Mouse (Mus musculus) small intestine, adult 2 months (tissue): ENCODE results near the gene Mrpl50. TPM values are rescaled to one million over a fixed set of nuclear protein-coding genes. Genes with fewer than 3 reads are reported as not detected.
A peak's percentile ranks its signal among the peaks of the same experiment; 100 is the strongest.
"Not testable (repeated sequence)": the region's sequence is repeated elsewhere in the genome, so short reads cannot be mapped to it uniquely, and the experiment has no call there.

Experiments used
- H3K27ac ChIP-seq: fragments of 200-500 bp; 2 replicates; pipeline ENCODE4 v1.5.1; 2012; ENCODE audit warnings: low read depth, low read length, control low read depth, inconsistent platforms; ENCODE audit not compliant: insufficient read depth
- H3K27me3 ChIP-seq: fragments of 200-500 bp; 2 replicates; pipeline ENCODE4 v1.6.1; 2012; ENCODE audit warnings: mild to moderate bottlenecking, moderate library complexity, low read length, inconsistent platforms; ENCODE audit not compliant: control insufficient read depth, insufficient read depth
- H3K36me3 ChIP-seq: fragments of 200-500 bp; 2 replicates; pipeline ENCODE4 v1.6.1; 2012; ENCODE audit warnings: mild to moderate bottlenecking, low read length, control low read depth, inconsistent platforms; ENCODE audit not compliant: control insufficient read depth, insufficient read depth
- H3K4me1 ChIP-seq: fragments of 200-500 bp; 2 replicates; pipeline ENCODE4 v1.6.1; 2012; ENCODE audit warnings: low read length, inconsistent platforms, mixed read lengths; ENCODE audit not compliant: control insufficient read depth, insufficient read depth, insufficient read length
- H3K4me3 ChIP-seq: fragments of 200-500 bp; 2 replicates; pipeline ENCODE4 v1.5.1; 2012; ENCODE audit warnings: low read depth, mild to moderate bottlenecking, control low read depth, inconsistent platforms, low read length, moderate library complexity
- CTCF ChIP-seq: fragments of 200-500 bp; IDR thresholded peaks from 2 replicates; pipeline ENCODE4 v1.5.1; 2012; ENCODE audit warnings: low read depth, mild to moderate bottlenecking, control low read depth, inconsistent platforms, low read length, moderate library complexity, mixed read lengths; ENCODE audit not compliant: insufficient replicate concordance, insufficient read length; ENCODE audit errors: extremely low read depth
- POLR2A ChIP-seq: fragments of 200-500 bp; IDR thresholded peaks from 2 replicates; pipeline ENCODE4 v1.6.1; 2012; ENCODE audit warnings: low read depth, mild to moderate bottlenecking, control low read depth, inconsistent platforms, low read length, moderate library complexity
- WGBS: fragments of 180-500 bp; shearing (Covaris S2); methylation state at CpG from one replicate; pipeline ENCODE4 v1.1.7; 2018; 5-methylcytosine and 5-hydroxymethylcytosine counted together
- polyA plus RNA-seq: library from polyadenylated mRNA; depleted of rRNA; stranded (reverse); fragments of >200 nt; gene quantifications from 2 replicates; pipeline ENCODE4 v1.2.3, GENCODE M21; 2012

Mrpl50 gene
- polyA plus RNA-seq, 1 experiment = 0.98 TPM

DNA sequence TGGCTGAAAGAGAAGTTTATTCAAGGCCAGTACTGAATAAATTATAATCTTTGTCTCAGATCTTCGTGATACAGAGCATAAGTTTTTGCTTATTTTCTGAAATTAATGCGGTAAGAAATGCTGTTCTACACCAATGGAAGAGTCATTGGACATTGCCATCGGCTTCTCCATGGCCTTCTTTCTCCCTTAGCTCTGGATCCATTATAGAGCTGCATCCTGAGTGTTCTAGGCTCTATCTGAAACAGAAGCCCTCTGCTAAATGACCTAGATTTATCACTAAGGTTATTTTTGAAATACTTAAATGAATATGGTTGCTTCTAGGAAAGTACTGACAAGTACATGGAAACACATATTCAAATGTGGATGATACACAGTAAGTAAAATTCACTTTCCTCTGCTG, 14.1 kb upstream of the Mrpl50 start:
- Histone ChIP-seq H3K27me3 (no peaks in the 10 kb centered on the region), H3K36me3 (peaks cover 37% of the 10 kb centered on the region), H3K27ac (no peak overlapping the region), H3K4me1 (no peaks in the 10 kb centered on the region), H3K4me3 (no peak overlapping the region)
- WGBS = 89% methylated on average over 3 of the region's 3 CpGs
- TF ChIP-seq POLR2A = no peak
- TF ChIP-seq CTCF = no peak

DNA sequence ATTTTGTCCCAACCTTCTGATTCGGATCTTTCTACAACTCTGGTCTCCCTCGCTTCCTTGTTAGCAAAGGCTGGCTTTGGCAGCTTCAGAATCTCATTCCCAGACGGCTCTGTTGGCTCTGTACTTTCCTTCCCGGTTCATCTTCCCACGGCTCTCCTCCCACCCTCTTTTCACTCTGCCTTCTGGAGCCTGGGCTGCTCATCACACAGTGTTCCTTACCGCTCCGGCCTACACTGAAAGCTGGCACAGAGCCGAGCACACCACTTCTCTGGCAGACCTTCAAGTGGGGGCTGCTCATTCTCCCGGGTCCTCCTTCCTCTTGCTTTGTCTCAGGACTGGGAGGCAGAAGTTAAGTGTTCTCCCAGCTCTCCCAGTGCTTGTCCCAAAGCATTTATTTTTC, 1.7 kb upstream of the Mrpl50 start:
- Histone ChIP-seq H3K36me3 (no peaks in the 10 kb centered on the region), H3K4me1 (peaks cover 5% of the 10 kb centered on the region; the same call in 1 of the 2 replicates), H3K27me3 (no peaks in the 10 kb centered on the region), H3K4me3 (no peak overlapping the region), H3K27ac (no peak overlapping the region)
- 82% methylated on average over 9 of the region's 9 CpGs for WGBS
- TF ChIP-seq POLR2A (no peak), CTCF (no peak)

DNA sequence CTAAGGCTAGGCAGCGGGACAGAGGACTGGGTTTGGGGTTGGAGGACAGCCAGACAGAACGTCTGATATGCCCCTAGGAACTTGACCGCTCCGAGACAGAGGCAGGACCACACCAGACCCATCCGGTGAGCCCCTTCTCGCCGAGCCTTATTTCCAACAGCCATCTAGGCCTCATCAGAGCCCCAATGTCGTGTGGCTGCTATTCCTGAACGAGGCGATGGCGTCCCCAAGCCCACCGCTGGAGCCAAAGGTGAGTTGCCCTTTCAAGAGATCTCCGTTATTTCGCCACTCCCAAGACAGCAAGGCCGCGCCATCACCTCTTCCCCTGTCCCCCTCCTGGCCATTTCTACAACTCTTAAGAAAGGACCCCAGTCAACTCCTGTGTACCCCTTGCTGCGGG, 453 bp upstream of the Mrpl50 start:
- H3K4me3 ChIP-seq = peak overlapping the region; percentile 74
- H3K4me1 ChIP-seq = peaks cover 5% of the 10 kb centered on the region; the same call in 1 of the 2 replicates
- 2% methylated on average over 17 of the region's 17 CpGs for WGBS
- no peaks in the 10 kb centered on the region for H3K36me3 ChIP-seq
- H3K27me3 ChIP-seq = no peaks in the 10 kb centered on the region
- no peak overlapping the region for H3K27ac ChIP-seq
- no peak for TF ChIP-seq POLR2A
- TF ChIP-seq CTCF = no peak

DNA sequence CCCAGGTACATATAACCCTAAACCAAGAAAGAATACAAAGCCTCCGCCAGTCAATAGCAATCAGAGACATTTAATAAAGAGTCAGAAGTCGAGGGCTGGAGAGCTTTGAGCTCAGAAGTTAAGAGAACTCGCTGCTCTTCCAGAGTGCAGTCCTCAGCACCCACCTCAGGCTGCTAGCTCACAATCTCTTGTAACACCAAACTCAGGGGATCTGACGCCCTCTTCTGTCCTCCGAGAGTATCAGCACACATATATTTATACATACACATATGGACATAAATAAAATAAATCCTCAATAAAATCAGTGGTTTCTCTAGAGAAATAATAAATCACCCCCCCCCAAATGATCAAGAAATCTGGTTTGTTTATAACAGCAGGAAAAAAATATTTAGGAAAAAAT, 1.4 kb downstream of the Mrpl50 start:
- Histone ChIP-seq H3K4me1 (peaks cover 5% of the 10 kb centered on the region; the same call in 1 of the 2 replicates), H3K4me3 (no peak overlapping the region), H3K36me3 (peaks cover under 1% of the 10 kb centered on the region; the same call in 1 of the 2 replicates), H3K27ac (no peak overlapping the region), H3K27me3 (no peaks in the 10 kb centered on the region)
- TF ChIP-seq POLR2A (no peak), CTCF (peak; percentile 30; the same call in 1 of the 2 replicates)
- WGBS = 77% methylated on average over 5 of the region's 5 CpGs

DNA sequence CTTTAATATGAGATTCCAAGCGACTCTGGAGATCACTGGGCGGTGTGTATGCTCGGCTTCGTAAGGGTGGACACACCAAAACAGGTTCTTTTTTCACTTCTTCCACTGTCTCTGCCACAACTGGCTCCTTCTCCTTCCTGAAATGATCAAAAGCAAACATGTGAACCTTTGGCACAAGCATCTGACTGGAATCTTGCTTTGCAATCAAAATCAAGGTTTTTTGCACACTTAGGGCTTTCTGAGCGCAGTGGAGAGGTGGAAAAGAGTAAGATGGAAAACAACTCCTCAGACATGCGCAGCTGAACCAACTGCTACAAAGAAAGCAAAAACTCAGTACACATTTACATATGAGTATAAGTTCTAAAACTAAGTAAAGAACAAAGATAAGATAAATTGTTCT, 6.5 kb downstream of the Mrpl50 start:
- peaks cover 19% of the 10 kb centered on the region for H3K36me3 ChIP-seq
- H3K27ac ChIP-seq = no peak overlapping the region
- H3K4me3 ChIP-seq = no peak overlapping the region
- H3K4me1 ChIP-seq = peaks cover 5% of the 10 kb centered on the region; the same call in 1 of the 2 replicates
- H3K27me3 ChIP-seq = no peaks in the 10 kb centered on the region
- TF ChIP-seq CTCF (no peak), POLR2A (no peak)
- WGBS = 96% methylated on average over 6 of the region's 6 CpGs

DNA sequence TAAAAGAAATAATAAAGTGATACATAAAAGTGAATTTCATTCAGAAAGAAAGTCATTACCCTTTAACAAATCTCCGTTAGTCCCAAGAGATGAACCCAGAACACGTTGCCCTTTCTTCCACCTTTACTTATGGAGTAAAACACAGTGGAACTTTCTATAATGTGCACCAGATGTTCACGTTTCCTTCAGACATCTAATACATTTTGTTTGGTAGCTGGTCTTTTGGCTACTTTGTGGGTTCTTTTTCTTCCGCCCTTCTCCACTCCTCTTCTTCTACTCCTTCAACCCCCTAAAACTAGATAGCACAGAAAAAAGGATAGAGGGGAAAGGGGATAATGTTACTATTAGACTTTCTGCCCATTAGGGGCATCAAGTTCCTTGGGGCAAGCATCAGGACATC, 8.3 kb downstream of the Mrpl50 start:
- peaks cover 19% of the 10 kb centered on the region for H3K36me3 ChIP-seq
- H3K27ac ChIP-seq = no peak overlapping the region
- 94% methylated on average over 4 of the region's 4 CpGs for WGBS
- no peaks in the 10 kb centered on the region for H3K27me3 ChIP-seq
- no peaks in the 10 kb centered on the region for H3K4me1 ChIP-seq
- H3K4me3 ChIP-seq = no peak overlapping the region
- no peak for TF ChIP-seq CTCF
- no peak for TF ChIP-seq POLR2A

DNA sequence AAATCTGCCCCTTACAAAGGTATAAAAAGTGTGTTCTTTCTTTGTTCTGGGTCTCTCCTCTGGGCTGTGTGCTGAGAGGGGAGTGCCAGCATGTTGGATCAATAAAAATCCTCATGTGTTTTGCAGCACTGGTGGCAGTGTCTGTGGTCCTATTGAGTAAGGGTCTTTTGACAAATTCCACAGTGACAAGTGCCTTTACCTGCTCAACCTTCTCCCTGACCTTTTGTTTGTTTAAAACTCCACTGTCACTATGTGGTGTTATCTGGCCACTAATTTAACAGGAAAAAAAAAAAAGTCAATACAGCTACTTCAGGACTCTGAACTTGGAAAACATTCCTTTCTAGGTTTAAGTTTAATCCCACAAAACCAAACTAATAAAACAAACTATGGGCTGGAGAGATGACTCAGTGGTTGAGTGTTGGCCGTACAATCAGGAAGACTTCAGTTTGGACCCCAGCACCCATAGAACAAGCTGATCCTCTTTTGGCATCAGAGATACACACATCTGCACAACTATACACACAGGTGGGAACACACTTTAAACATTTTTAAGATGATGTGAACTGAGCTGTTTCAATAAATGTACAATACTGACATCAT, 10.6 kb downstream of the Mrpl50 start:
- H3K27ac ChIP-seq, H3K4me1 ChIP-seq, H3K4me3 ChIP-seq, H3K27me3 ChIP-seq: not testable (repeated sequence)
- H3K36me3 ChIP-seq = peaks cover 19% of the 10 kb centered on the region
- WGBS = 51% methylated on average over 1 of the region's 1 CpGs
